Mouse (Mus musculus): ENCODE measurements around the gene Reg3b.
"Not testable (repeated sequence)": the region's sequence is repeated elsewhere in the genome, so short reads cannot be mapped to it uniquely, and the experiment has no call there.

Reg3b gene

DNA sequence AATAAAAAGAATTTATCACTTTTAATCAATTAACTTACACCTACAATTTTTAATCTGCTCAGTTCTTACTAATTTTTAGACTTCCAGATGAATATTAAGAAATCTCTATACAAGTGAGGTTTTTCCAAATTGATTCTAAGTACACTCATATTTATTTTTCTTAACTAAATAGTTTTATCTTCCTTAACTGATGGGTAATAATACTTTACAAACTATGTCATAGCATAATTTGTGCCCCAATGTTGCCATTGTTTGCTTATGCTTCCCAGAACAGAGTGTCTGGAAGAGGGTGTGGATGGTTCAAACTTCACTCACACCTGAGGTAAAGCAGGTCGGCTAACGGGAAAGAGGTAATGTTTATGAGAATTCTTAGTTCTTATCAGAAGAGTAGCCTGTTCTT is at the start of gene Reg3b:
Gene Reg3b, plus strand, starts transcription at position 301 of the 400 bp plus-strand sequence.
- DNase-seq (ENCODE audit: low spot score), result no peak

DNA sequence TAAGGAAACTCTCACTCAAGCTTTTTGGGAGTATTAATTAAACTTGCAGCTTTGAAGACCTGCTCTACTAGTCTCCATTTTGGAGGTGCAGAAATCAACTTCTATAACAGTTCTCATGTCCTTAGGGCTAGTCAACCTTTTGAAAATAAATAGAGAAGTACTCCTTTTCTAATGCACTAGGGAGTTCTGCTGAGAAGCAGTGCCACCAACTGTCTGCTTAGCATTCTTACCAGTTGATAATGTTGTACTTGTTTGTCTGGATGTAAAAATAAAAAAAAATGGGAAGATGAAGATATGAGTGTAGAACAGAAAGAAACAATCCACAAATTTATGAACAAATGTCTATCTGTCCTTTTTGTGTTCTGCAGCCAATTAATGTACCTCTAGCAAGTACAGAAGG is 42.7 kb upstream of the Reg3b start:
- no peak for DNase-seq (ENCODE audit: low spot score)

DNA sequence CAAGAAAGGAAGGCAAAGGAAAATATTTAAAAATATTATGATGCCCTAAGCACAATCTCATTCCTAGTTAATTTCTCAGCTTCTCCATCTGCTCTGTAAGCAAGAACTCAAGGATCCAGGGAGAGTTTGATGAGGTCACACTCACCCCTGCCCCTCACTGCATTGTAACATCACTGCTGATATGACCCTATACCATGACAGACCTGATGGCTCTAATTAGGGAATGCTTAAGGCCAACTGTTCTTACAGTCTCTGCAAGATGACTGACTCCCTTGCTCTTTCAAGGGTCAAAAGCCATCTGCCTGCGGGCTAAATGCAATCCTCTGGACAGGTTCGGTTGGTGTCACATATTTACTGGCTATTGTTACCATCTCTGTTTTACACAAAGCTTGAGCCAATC is 41.3 kb upstream of the Reg3b start:
- no peak for DNase-seq (ENCODE audit: low spot score)

DNA sequence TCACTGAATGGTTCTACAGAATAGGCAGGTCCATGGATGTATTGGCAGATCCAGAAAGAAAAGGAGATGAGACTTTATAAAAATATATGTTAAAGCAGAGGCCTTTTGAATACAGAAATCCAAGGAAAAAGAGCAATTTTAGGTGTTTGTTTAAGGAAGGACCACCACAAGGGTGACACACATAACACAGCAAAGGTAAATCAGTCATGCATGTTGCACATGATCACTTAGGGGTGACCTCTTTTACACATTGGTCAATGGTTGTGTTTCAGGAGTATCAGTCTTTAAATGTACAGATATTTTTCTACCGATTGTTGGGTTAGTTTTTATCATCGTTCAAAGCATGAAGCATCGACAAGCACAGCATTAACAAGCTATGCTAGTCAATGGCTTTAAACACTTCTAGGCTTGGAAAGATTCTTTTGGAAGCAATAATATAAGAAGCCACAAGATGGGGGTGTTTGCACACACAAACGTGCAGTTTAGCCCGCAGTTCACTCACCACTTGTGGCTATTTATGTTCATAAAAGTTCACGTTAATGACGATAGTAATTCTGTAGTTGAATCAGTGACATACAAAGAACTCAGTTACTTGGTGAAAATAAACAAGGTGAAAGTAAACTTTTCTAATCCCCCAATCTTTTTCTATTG is 38.4 kb upstream of the Reg3b start:
- DNase-seq (ENCODE audit: low spot score), result no peak

GRCm38 (mm10) chr6:78340296-78340695 is 30.2 kb upstream of the Reg3b start:
- DNase-seq (ENCODE audit: low spot score), result no peak

- DNase-seq (ENCODE audit: low spot score), result no peak
These were observed 28.8 kb upstream of the Reg3b start for GRCm38 (mm10) chr6:78341689-78342088.

GRCm38 (mm10) chr6:78361971-78362563 is 8.4 kb upstream of the Reg3b start:
- DNase-seq (ENCODE audit: low spot score), result no peak

DNA sequence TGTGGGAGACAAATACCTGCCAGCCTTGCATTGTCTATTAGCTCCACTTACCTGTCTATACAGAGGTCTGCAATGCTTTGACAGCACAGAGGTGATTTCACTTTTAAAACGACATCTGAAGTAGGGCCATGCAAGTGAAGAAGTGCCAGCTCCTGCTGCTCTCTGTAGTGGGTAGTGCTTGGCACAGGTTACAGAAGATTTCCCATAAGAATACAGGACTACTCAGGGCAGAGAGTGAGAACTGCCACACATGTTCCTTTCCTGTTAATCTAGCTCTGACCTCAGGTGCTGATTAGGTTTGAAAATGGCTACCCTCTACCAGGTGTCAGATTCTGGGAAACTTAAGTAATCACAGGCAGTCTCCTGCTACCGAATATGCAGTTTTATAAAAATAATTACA is 8.3 kb downstream of the Reg3b start, which contains the start of gene Reg3d:
Gene Reg3d, minus strand, starts transcription at position 101 of the 400 bp plus-strand sequence.
- no peak for DNase-seq (ENCODE audit: low spot score)

- no peak for DNase-seq (ENCODE audit: low spot score)
These were observed 10.0 kb downstream of the Reg3b start, which contains the start of gene Reg3a for GRCm38 (mm10) chr6:78380409-78380808. Reg3a (plus strand) TSS chr6:78380709.

DNA sequence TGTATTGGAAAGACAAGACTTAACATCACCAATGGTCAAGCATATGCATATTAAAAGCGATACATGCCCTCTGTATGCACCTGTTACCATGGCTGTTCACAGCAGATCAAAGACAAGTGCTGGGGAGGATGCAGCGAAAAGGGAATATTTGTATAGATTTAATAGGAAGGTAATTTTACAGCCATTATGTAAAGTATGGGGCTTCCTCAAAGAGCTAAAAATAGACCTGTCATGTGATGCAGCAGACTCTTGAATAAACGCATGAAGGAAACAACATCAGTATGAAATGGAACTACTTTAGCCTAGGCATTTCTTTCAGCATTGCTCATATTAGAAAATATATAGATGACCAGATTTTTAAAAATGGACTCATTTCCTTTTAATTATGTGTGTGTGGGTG is 15.2 kb downstream of the Reg3b start:
- no peak for DNase-seq (ENCODE audit: low spot score)

- not testable (repeated sequence) for DNase-seq (ENCODE audit: low spot score)
These were observed 24.9 kb downstream of the Reg3b start, which contains the start of gene Reg2 for GRCm38 (mm10) chr6:78395323-78395722. Reg2 (plus strand) TSS chr6:78395623.

GRCm38 (mm10) chr6:78422411-78422810 is 52.0 kb downstream of the Reg3b start, which contains the start of gene Reg1:
Reg1 (plus strand) TSS chr6:78422711.
- not testable (repeated sequence) for DNase-seq (ENCODE audit: low spot score)

Measured in spleen, adult 12 weeks (tissue).